ENCODE assay signal across 22 mouse cellular contexts in the genomic region with DNA sequence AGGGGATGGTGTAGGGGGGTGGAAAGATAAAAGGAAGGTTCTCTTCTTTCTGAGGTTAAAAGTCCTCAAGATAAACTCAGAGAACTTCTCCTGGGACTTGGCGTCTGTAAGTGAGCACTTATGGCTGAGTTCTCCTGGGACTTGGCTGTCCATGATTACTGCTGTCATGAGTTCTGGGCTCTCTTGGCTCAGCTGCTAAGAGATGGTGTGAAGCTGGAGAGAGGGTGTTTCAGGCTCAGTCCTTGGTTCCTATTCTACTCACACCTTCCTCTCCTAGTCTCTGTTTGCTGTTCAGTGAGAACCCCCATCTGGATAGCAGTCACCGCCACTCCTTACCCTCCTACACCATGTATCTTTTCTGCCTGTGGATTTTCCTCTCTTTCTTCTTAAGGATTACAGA.
"Had no signal": no experiment of that assay in that cellular context is flagged by ENCODE, and none has a peak within 500 bp of the region (broad histone marks: within the 10 kb centered on the region; RNA-seq: fewer than 3 reads in every experiment).

No protein-coding gene starts in this region.

- ATAC-seq: hindbrain, embryonic 16.5 days; hindbrain, postnatal 0 days; inflammation-experienced regulatory T-cells, adult 6 months; intestine, embryonic 15.5 days; intestine, embryonic 16.5 days; intestine, postnatal 0 days had no signal

- DNase-seq: heart, postnatal 10 days; heart, postnatal 14 days; heart, postnatal 36 days; heart, postnatal 4 days; kidney, adult 11 months; kidney, adult 18-20 months; kidney, adult 2 months; kidney, adult 8-10 months; kidney, adult 9 months; kidney, postnatal 10 days; kidney, postnatal 14 days; kidney, postnatal 25 days; kidney, postnatal 36 days; kidney, postnatal 4 days; layer of hippocampus, adult 9-11 months; layer of hippocampus, postnatal 36 days had no signal
